Mouse (Mus musculus) thymus, adult 2 months (tissue): ENCODE results near the gene Rbm20. TPM values are rescaled to one million over a fixed set of nuclear protein-coding genes. Genes with fewer than 3 reads are reported as not detected.

Experiments used
- DNase-seq: peaks from one replicate; pipeline ENCODE4 v3.0.0; 2021
- H3K27ac ChIP-seq: fragments of 200-500 bp; 2 replicates; pipeline ENCODE4 v1.5.1; 2012; ENCODE audit warnings: low read length, control low read depth; ENCODE audit not compliant: control insufficient read depth, insufficient read depth
- H3K27me3 ChIP-seq: fragments of 200-500 bp; 2 replicates; pipeline ENCODE4 v1.6.1; 2012; ENCODE audit warnings: mild to moderate bottlenecking, low read length, moderate library complexity, mixed read lengths; ENCODE audit not compliant: control insufficient read depth, insufficient read depth
- H3K36me3 ChIP-seq: fragments of 200-500 bp; 2 replicates; pipeline ENCODE4 v1.6.1; 2012; ENCODE audit warnings: mild to moderate bottlenecking, low read length, moderate library complexity; ENCODE audit not compliant: control insufficient read depth, insufficient read depth
- H3K4me1 ChIP-seq: fragments of 200-500 bp; replicated peaks from 2 replicates; pipeline ENCODE4 v1.6.1; 2012; ENCODE audit warnings: low read length; ENCODE audit not compliant: control insufficient read depth, insufficient read depth
- H3K4me3 ChIP-seq: fragments of 200-500 bp; 2 replicates; pipeline ENCODE4 v1.5.1; 2012; ENCODE audit warnings: mild to moderate bottlenecking, low read length, control low read depth, moderate library complexity; ENCODE audit not compliant: control insufficient read depth, insufficient read depth
- CTCF ChIP-seq: fragments of 200-500 bp; IDR thresholded peaks from 2 replicates; pipeline ENCODE4 v1.5.1; 2012; ENCODE audit warnings: mild to moderate bottlenecking, control low read depth, low read length, moderate library complexity, borderline replicate concordance; ENCODE audit not compliant: control insufficient read depth, poor library complexity, insufficient read depth; ENCODE audit errors: extremely low read depth
- POLR2A ChIP-seq: fragments of 200-500 bp; IDR thresholded peaks from 2 replicates; pipeline ENCODE4 v1.6.1; 2012; ENCODE audit warnings: mild to moderate bottlenecking, low read length, control low read depth, moderate library complexity; ENCODE audit not compliant: control insufficient read depth, poor library complexity, insufficient read depth; ENCODE audit errors: extremely low read depth
- WGBS: fragments of 180-500 bp; shearing (Covaris S2); methylation state at CpG from one replicate; pipeline ENCODE4 v1.1.7; 2018; 5-methylcytosine and 5-hydroxymethylcytosine counted together
- polyA plus RNA-seq: library from polyadenylated mRNA; depleted of rRNA; stranded (reverse); fragments of >200 nt; gene quantifications from 2 replicates; pipeline ENCODE4 v1.2.3, GENCODE M21; 2012

Rbm20 gene
- polyA plus RNA-seq, 1 experiment = 9.8 TPM

DNA sequence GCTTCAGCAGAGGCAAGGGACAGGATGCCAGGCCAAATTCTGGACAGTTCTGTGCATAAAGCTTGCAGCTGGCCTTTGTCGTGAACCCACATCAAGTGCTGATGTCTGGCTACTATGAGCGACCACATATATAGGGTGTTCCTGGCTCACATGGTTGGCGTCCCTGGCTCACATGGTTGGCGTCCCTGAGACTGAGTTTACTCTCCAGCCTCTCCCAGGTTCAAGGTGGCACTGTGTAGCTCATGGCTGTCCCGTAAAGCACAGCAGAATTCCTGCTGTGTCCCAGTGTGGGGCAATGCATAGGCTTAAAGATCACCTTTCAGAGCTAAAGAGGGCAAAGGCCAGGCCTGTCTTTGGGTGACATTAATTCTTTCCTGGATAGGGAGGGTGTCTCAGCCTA lies 78.2 kb downstream of the Rbm20 start:
- 92% methylated on average over 5 of the region's 5 CpGs for WGBS
- H3K36me3 ChIP-seq = no peaks in the 10 kb centered on the region
- TF ChIP-seq CTCF = no peak
- no peak for TF ChIP-seq POLR2A
- H3K27me3 ChIP-seq = no peaks in the 10 kb centered on the region
- H3K4me3 ChIP-seq = no peak overlapping the region
- DNase-seq = no peak
- no peak overlapping the region for H3K27ac ChIP-seq
- peaks cover 6% of the 10 kb centered on the region; the same call in 1 of the 2 replicates for H3K4me1 ChIP-seq

DNA sequence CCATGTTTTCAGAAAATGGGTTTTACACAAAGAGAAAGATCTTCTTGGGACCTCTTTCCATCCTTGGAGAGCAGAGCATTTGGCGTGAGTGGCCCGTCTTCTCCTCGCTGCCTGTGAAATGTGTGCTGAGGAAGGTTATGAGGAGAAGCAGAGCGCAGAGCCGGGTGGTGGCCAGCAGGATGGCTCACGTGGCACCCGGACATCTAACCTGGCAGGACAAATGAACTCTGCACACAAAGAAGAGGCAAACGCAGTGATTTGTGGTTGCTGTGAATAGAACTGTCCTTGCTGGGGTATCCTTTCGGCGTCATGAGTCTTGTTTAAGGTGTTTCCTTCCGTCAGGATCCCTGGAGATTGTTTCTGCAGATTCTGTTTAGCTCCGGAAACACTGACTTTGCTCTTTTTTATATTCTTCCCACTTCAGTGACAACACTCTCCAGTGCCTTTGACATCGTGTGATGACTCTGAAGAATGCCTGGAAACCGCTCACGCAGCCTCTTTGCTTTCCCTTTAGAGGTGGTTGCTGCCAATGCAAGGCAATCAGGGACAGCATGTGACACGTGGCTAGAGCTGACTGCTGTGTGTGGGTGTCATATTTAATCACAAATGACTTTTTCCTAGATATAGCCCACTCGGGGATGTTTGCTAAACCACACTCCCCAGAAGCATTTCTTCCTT lies 80.5 kb downstream of the Rbm20 start:
- no peaks in the 10 kb centered on the region for H3K27me3 ChIP-seq
- no peak for DNase-seq
- H3K4me1 ChIP-seq = peaks cover 6% of the 10 kb centered on the region; the same call in 1 of the 2 replicates
- TF ChIP-seq POLR2A = no peak
- TF ChIP-seq CTCF = no peak
- no peak overlapping the region for H3K27ac ChIP-seq
- no peak overlapping the region for H3K4me3 ChIP-seq
- WGBS = 87% methylated on average over 17 of the region's 17 CpGs
- H3K36me3 ChIP-seq = no peaks in the 10 kb centered on the region

DNA sequence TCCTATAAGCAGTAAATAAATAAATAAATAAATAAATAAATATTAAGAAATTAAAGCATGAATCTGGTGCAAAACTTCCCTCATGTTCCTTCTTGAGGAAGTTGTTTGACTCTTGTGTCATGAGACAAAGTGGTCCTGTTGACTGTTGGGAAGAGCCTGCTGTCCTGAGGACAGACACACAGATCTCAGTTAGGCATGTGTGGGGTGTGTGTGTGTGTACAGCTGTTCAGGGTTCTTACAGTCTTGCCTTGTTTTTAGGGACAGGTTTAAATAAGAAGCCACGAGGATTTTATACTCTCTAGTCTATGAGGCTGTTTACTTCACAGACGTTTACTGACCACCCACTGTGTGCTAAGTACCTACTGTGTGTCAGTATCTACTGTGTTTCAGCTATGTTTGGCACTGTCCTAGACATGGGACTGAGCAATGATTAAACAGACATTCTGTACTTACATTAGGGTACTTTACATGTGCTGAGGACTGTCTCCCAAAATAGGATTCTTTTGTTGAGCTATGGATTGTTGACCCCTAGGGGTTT lies 81.8 kb downstream of the Rbm20 start:
- WGBS = 91% methylated on average over 2 of the region's 2 CpGs
- H3K27ac ChIP-seq = no peak overlapping the region
- H3K4me3 ChIP-seq = no peak overlapping the region
- no peak for DNase-seq
- no peak for TF ChIP-seq CTCF
- no peak for TF ChIP-seq POLR2A
- no peaks in the 10 kb centered on the region for H3K36me3 ChIP-seq
- H3K4me1 ChIP-seq = peaks cover 6% of the 10 kb centered on the region; the same call in 1 of the 2 replicates
- H3K27me3 ChIP-seq = no peaks in the 10 kb centered on the region

DNA sequence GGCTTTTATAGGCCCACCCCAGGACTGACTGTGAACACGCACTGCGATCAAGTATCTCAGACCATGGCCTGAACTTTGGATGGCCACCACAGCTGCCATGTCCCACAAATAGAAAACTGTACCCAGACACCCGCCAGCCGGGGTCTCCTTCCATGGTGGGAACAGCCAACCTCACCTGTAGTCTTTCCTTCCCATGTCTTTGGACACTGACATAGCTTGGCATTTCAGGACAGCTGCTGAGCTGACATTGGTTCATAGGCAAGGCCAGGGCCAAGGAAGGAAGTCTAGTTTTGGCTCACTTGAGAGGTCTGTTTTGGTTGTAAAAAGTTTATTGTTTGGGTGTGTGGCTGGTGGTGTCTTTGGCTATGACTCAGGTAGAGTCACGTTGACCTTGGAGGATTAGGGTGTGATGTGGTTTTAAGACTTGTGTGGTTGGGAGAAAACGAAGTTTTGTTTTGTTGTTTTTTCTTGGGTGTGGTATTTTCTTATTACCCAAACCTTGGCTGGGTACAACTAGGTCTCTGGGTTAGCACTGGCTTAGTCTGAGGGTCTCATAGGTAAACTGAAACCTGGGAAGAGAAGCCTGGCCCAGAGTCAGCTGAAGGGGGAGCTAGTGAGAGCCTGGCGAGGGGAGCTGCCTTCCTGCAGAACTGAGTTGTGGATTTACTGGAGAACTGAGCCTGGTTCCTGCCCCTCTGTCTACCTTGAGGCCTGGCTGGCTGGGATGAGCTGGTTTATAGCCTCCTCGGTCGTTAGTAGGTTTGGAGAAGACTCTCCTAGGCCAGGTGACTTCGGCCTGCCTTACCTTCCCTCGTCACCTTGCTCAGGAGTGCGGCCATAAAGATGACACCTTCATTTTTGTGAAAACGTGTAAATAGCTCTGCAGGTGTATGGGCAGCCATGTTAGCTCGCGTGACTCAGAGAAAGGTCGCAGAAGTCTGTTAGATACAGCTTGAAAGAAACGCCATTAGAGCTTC lies 83.3 kb downstream of the Rbm20 start:
- TF ChIP-seq POLR2A (no peak), CTCF (no peak)
- H3K4me1 ChIP-seq = no peaks in the 10 kb centered on the region

GRCm38 (mm10) chr19:53762749-53763438 lies 85.8 kb downstream of the Rbm20 start:
- DNase-seq = peak; percentile 23
- H3K36me3 ChIP-seq = no peaks in the 10 kb centered on the region
- H3K27ac ChIP-seq = no peak overlapping the region
- 43% methylated on average over 8 of the region's 8 CpGs for WGBS
- TF ChIP-seq CTCF = no peak
- TF ChIP-seq POLR2A = no peak
- no peak overlapping the region for H3K4me3 ChIP-seq
- no peaks in the 10 kb centered on the region for H3K4me1 ChIP-seq
- no peaks in the 10 kb centered on the region for H3K27me3 ChIP-seq

More for the DNA sequence above, 83.3 kb downstream of the Rbm20 start:
- Histone ChIP-seq H3K36me3 (no peaks in the 10 kb centered on the region), H3K4me3 (no peak overlapping the region), H3K27me3 (no peaks in the 10 kb centered on the region), H3K27ac (no peak overlapping the region)
- DNase-seq = no peak
- 90% methylated on average over 17 of the region's 17 CpGs for WGBS
